Mouse (Mus musculus) forebrain, embryonic 15.5 days (tissue): Measurements from ENCODE around the gene Mettl22. TPM values are rescaled to one million over a fixed set of nuclear protein-coding genes. Genes with fewer than 3 reads are reported as not detected.

Source experiments
- ATAC-seq: fragments of 200-750 bp; cut with Nextera tagmentation; replicated peaks from 2 replicates; pipeline ENCODE4 v1.8.0; 2017; ENCODE audit warnings: mild to moderate bottlenecking, moderate TSS enrichment, moderate library complexity
- H3K27ac ChIP-seq: fragments of 300-500 bp; sonication (generic); replicated peaks from 2 replicates; pipeline ENCODE4 v1.5.1; 2015; ENCODE audit warnings: mild to moderate bottlenecking, inconsistent platforms
- H3K27me3 ChIP-seq: fragments of 300-500 bp; sonication (generic); 2 replicates; pipeline ENCODE4 v1.6.1; 2015; ENCODE audit warnings: inconsistent platforms
- H3K36me3 ChIP-seq: fragments of 300-500 bp; sonication (generic); 2 replicates; pipeline ENCODE4 v1.6.1; 2015; ENCODE audit warnings: mild to moderate bottlenecking, inconsistent platforms
- H3K4me1 ChIP-seq: fragments of 300-500 bp; sonication (generic); 2 replicates; pipeline ENCODE4 v1.6.1; 2015; ENCODE audit warnings: inconsistent platforms
- H3K4me2 ChIP-seq: fragments of 300-500 bp; sonication (generic); replicated peaks from 2 replicates; pipeline ENCODE4 v1.6.1; 2015; ENCODE audit warnings: mild to moderate bottlenecking, inconsistent platforms
- H3K4me3 ChIP-seq: fragments of 300-500 bp; sonication (generic); 2 replicates; pipeline ENCODE4 v1.5.1; 2015; ENCODE audit warnings: mild to moderate bottlenecking, inconsistent platforms
- H3K9ac ChIP-seq: fragments of 300-500 bp; sonication (generic); replicated peaks from 2 replicates; pipeline ENCODE4 v1.6.1; 2015; ENCODE audit warnings: mild to moderate bottlenecking, inconsistent platforms
- H3K9me3 ChIP-seq: fragments of 300-500 bp; sonication (generic); 2 replicates; pipeline ENCODE4 v1.6.1; 2016; ENCODE audit warnings: inconsistent platforms
- WGBS: fragments of 180-500 bp; shearing (Covaris S2); methylation state at CpG from one replicate; pipeline ENCODE4 v1.1.7; 2015; ENCODE audit warnings: mixed read lengths; 5-methylcytosine and 5-hydroxymethylcytosine counted together
- polyA plus RNA-seq: library from polyadenylated mRNA; unstranded; fragments of >200 nt; fragmentation: Nextera tagmentation; extraction: Ambion mirVana; gene quantifications from 2 replicates; pipeline ENCODE4 v1.2.1, GENCODE M21; 2015

Gene Mettl22
- polyA plus RNA-seq, 1 experiment from 2014 or later: 36.1 TPM

- 7% methylated on average over 4 of the region's 4 CpGs for whole genome bisulfite sequencing
- Histone ChIP-seq H3K4me2 (peak overlapping the region; percentile 82), H3K9ac (peak overlapping the region; percentile 79), H3K4me1 (peaks cover 22% of the 10 kb centered on the region), H3K27ac (no peak overlapping the region), H3K9me3 (no peaks in the 10 kb centered on the region), H3K4me3 (peak overlapping the region; percentile 79), H3K36me3 (no peaks in the 10 kb centered on the region), H3K27me3 (peaks cover 16% of the 10 kb centered on the region)
- ATAC-seq: no peak
These were observed 43.6 kb downstream of the Mettl22 start for GRCm38 (mm10) chr16:8514180-8514579.

- Histone ChIP-seq H3K27me3 (peaks cover 56% of the 10 kb centered on the region), H3K36me3 (no peaks in the 10 kb centered on the region), H3K9ac (no peak overlapping the region), H3K4me2 (no peak overlapping the region), H3K4me1 (peaks cover 24% of the 10 kb centered on the region), H3K27ac (no peak overlapping the region), H3K9me3 (no peaks in the 10 kb centered on the region), H3K4me3 (no peak overlapping the region)
- no peak for ATAC-seq
- 79% methylated on average over 5 of the region's 5 CpGs for WGBS
These were observed 49.9 kb downstream of the Mettl22 start for GRCm38 (mm10) chr16:8520525-8520924.

GRCm38 (mm10) chr16:8521322-8521721 is 50.7 kb downstream of the Mettl22 start:
- Histone ChIP-seq H3K4me3 (no peak overlapping the region), H3K9me3 (no peaks in the 10 kb centered on the region), H3K4me1 (peaks cover 24% of the 10 kb centered on the region), H3K9ac (no peak overlapping the region), H3K36me3 (no peaks in the 10 kb centered on the region), H3K27ac (no peak overlapping the region), H3K27me3 (peaks cover 59% of the 10 kb centered on the region), H3K4me2 (no peak overlapping the region)
- no peak for ATAC-seq
- WGBS: 83% methylated on average over 4 of the region's 4 CpGs

- 5% methylated on average over 11 of the region's 11 CpGs for WGBS
- Histone ChIP-seq H3K36me3 (no peaks in the 10 kb centered on the region), H3K9me3 (no peaks in the 10 kb centered on the region), H3K9ac (0 out of 2 replicates have a peak overlapping the region, but pooled peaks have one; percentile 10), H3K4me3 (no peak overlapping the region), H3K4me1 (peaks cover 24% of the 10 kb centered on the region), H3K27me3 (peaks cover 64% of the 10 kb centered on the region), H3K27ac (peak overlapping the region; percentile 77), H3K4me2 (no peak overlapping the region; the same call in 1 of the 2 replicates)
- ATAC-seq: peak; percentile 92
These were observed 53.0 kb downstream of the Mettl22 start for GRCm38 (mm10) chr16:8523480-8524144.

GRCm38 (mm10) chr16:8524163-8524847 is 53.7 kb downstream of the Mettl22 start:
- no peak overlapping the region for H3K9ac ChIP-seq
- H3K4me1 ChIP-seq: peaks cover 24% of the 10 kb centered on the region
- H3K9me3 ChIP-seq: no peaks in the 10 kb centered on the region
- peak overlapping the region; percentile 77 for H3K27ac ChIP-seq
- WGBS: 45% methylated on average over 16 of the region's 16 CpGs
- H3K27me3 ChIP-seq: peaks cover 64% of the 10 kb centered on the region
- no peak overlapping the region for H3K4me2 ChIP-seq
- no peak overlapping the region for H3K4me3 ChIP-seq
- ATAC-seq: peak; percentile 24; the same call in 1 of the 2 replicates
- H3K36me3 ChIP-seq: no peaks in the 10 kb centered on the region

- Histone ChIP-seq H3K4me2 (no peak overlapping the region), H3K36me3 (no peaks in the 10 kb centered on the region), H3K4me3 (no peak overlapping the region), H3K9me3 (no peaks in the 10 kb centered on the region), H3K27ac (no peak overlapping the region), H3K4me1 (peaks cover 24% of the 10 kb centered on the region), H3K27me3 (peaks cover 60% of the 10 kb centered on the region), H3K9ac (no peak overlapping the region)
- no peak for ATAC-seq
- WGBS: 50% methylated on average over 3 of the region's 3 CpGs
These were observed 54.7 kb downstream of the Mettl22 start for GRCm38 (mm10) chr16:8525293-8525692.

GRCm38 (mm10) chr16:8525877-8526276 is 55.3 kb downstream of the Mettl22 start:
- no peak for ATAC-seq
- H3K36me3 ChIP-seq: no peaks in the 10 kb centered on the region
- no peak overlapping the region for H3K4me3 ChIP-seq
- H3K4me1 ChIP-seq: peaks cover 24% of the 10 kb centered on the region
- H3K9me3 ChIP-seq: no peaks in the 10 kb centered on the region
- WGBS: 89% methylated on average over 7 of the region's 7 CpGs
- H3K4me2 ChIP-seq: no peak overlapping the region
- no peak overlapping the region for H3K27ac ChIP-seq
- no peak overlapping the region for H3K9ac ChIP-seq
- H3K27me3 ChIP-seq: peaks cover 59% of the 10 kb centered on the region

GRCm38 (mm10) chr16:8529389-8529788 is 58.8 kb downstream of the Mettl22 start:
- Histone ChIP-seq H3K4me3 (no peak overlapping the region), H3K27me3 (peaks cover 39% of the 10 kb centered on the region), H3K9ac (no peak overlapping the region), H3K4me1 (peaks cover 7% of the 10 kb centered on the region), H3K36me3 (no peaks in the 10 kb centered on the region), H3K4me2 (no peak overlapping the region), H3K9me3 (no peaks in the 10 kb centered on the region), H3K27ac (no peak overlapping the region)
- no peak for ATAC-seq
- WGBS: 100% methylated on average over 1 of the region's 1 CpGs

GRCm38 (mm10) chr16:8530018-8530417 is 59.4 kb downstream of the Mettl22 start:
- WGBS: 84% methylated on average over 14 of the region's 14 CpGs
- Histone ChIP-seq H3K27me3 (peaks cover 34% of the 10 kb centered on the region), H3K4me1 (peaks cover 1% of the 10 kb centered on the region; the same call in 1 of the 2 replicates), H3K9me3 (no peaks in the 10 kb centered on the region), H3K4me3 (no peak overlapping the region), H3K27ac (no peak overlapping the region), H3K36me3 (no peaks in the 10 kb centered on the region), H3K9ac (no peak overlapping the region), H3K4me2 (no peak overlapping the region)
- no peak for ATAC-seq

GRCm38 (mm10) chr16:8532461-8532860 is 61.9 kb downstream of the Mettl22 start:
- WGBS: 94% methylated on average over 9 of the region's 9 CpGs
- no peak for ATAC-seq
- peaks cover 16% of the 10 kb centered on the region; the same call in 1 of the 2 replicates for H3K27me3 ChIP-seq

GRCm38 (mm10) chr16:8532894-8533293 is 62.3 kb downstream of the Mettl22 start:
- Histone ChIP-seq H3K9me3 (no peaks in the 10 kb centered on the region), H3K4me2 (no peak overlapping the region), H3K27ac (no peak overlapping the region), H3K4me3 (no peak overlapping the region), H3K9ac (no peak overlapping the region), H3K27me3 (peaks cover 16% of the 10 kb centered on the region; the same call in 1 of the 2 replicates), H3K4me1 (0 out of 2 replicates have a peak, but pooled peaks cover 3% of the 10 kb centered on the region), H3K36me3 (no peaks in the 10 kb centered on the region)
- no peak for ATAC-seq
- WGBS: 61% methylated on average over 7 of the region's 7 CpGs

More at GRCm38 (mm10) chr16:8532461-8532860, 61.9 kb downstream of the Mettl22 start:
- Histone ChIP-seq H3K9me3 (no peaks in the 10 kb centered on the region), H3K4me2 (no peak overlapping the region), H3K27ac (no peak overlapping the region), H3K9ac (no peak overlapping the region), H3K36me3 (no peaks in the 10 kb centered on the region), H3K4me3 (no peak overlapping the region), H3K4me1 (no peaks in the 10 kb centered on the region)

GRCm38 (mm10) chr16:8533477-8533876 is 62.9 kb downstream of the Mettl22 start:
- Histone ChIP-seq H3K4me3 (no peak overlapping the region), H3K4me1 (peaks cover 6% of the 10 kb centered on the region), H3K9me3 (no peaks in the 10 kb centered on the region), H3K4me2 (no peak overlapping the region), H3K36me3 (no peaks in the 10 kb centered on the region), H3K9ac (no peak overlapping the region), H3K27me3 (peaks cover 13% of the 10 kb centered on the region; the same call in 1 of the 2 replicates), H3K27ac (no peak overlapping the region)
- 86% methylated on average over 6 of the region's 6 CpGs for WGBS
- ATAC-seq: no peak
